Mouse (Mus musculus): ENCODE data around the gene Phb2.

- TF ChIP-seq CTCF (IDR thresholded peaks at IDR 0.05; ENCODE audit: insufficient read depth, low read depth, low read length) (no peak), POLR2A (IDR thresholded peaks at IDR 0.05; ENCODE audit: insufficient read depth, low read depth, low read length) (no peak)
Observed at GRCm38 (mm10) chr6:124688151-124688758, 23.9 kb upstream of the Phb2 start.

Measured in olfactory bulb, adult 2 months (tissue).